20 mouse cellular contexts compared by ENCODE assay signal in the genomic region with DNA sequence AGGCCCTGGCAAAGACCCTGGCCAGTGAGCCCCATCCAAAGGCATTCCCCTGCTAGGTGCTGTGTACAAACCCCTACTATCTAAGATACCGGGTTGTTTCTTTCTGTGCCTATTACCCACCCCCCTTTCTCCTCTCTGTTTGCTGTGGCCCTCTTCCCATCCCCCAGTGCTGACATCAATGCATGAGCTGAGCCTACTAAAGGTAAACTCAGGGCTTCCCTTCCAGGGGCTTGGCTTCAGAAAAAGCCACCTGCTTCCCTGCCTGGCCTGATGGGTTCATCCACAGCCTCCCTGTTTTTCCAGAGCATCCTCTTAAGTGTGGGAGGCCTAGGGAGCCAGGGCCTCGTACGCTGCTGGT. TPM values are rescaled to one million over a fixed set of nuclear protein-coding genes. Genes with fewer than 3 reads are reported as not detected.
"Had no signal": no experiment of that assay in that cellular context is flagged by ENCODE, and none has a peak within 500 bp of the region (broad histone marks: within the 10 kb centered on the region; RNA-seq: fewer than 3 reads in every experiment).

No protein-coding gene starts in this region.

- H3K27ac ChIP-seq: liver, embryonic 12.5 days; liver, embryonic 14.5 days; midbrain, embryonic 10.5 days; midbrain, embryonic 12.5 days; neural tube, embryonic 13.5 days; neural tube, embryonic 15.5 days had no signal

- H3K9ac ChIP-seq: liver, embryonic 12.5 days; liver, embryonic 14.5 days; midbrain, embryonic 12.5 days; neural tube, embryonic 13.5 days; neural tube, embryonic 15.5 days had no signal

- H3K27me3 ChIP-seq: midbrain, embryonic 12.5 days; neural tube, embryonic 13.5 days; neural tube, embryonic 15.5 days had no signal

- H3K36me3 ChIP-seq: liver, embryonic 12.5 days; midbrain, embryonic 10.5 days; midbrain, embryonic 12.5 days; neural tube, embryonic 13.5 days; neural tube, embryonic 15.5 days had no signal

- H3K4me3 ChIP-seq: liver, embryonic 12.5 days; midbrain, embryonic 10.5 days; midbrain, embryonic 12.5 days; myocyte; neural tube, embryonic 13.5 days; neural tube, embryonic 15.5 days had no signal

- H3K4me2 ChIP-seq: liver, embryonic 12.5 days; midbrain, embryonic 12.5 days; neural tube, embryonic 13.5 days; neural tube, embryonic 15.5 days had no signal

- DNase-seq: lung, postnatal 14 days; midbrain, embryonic 14.5 days; retina, postnatal 1 day; right cerebral cortex, adult 18-20 months; right cerebral cortex, postnatal 25 days; right cerebral cortex, postnatal 4 days; spleen, adult 18-20 months; thymus, adult 18-20 months; thymus, postnatal 14 days; thymus, postnatal 36 days had no signal

- H3K4me1 ChIP-seq: liver, embryonic 12.5 days had no signal

- ATAC-seq: liver, embryonic 12.5 days; midbrain, embryonic 16.5 days had no signal

- H3K9me3 ChIP-seq: liver, embryonic 12.5 days; midbrain, embryonic 10.5 days; midbrain, embryonic 12.5 days; neural tube, embryonic 13.5 days; neural tube, embryonic 15.5 days had no signal

RNA-seq across cellular contexts. Expression of a gene that starts 42.1 kb away (rescaled TPM):
- polyA plus RNA-seq: liver, embryonic 12.5 days; liver, embryonic 14.5 days; midbrain, embryonic 10.5 days; myocyte; stomach, embryonic 14.5 days; thymus, postnatal 0 days had no signal
